Mouse (Mus musculus): ENCODE data around the gene Sugct.
"Not testable (repeated sequence)": the region's sequence is repeated elsewhere in the genome, so short reads cannot be mapped to it uniquely, and the experiment has no call there.

Gene Sugct

GRCm38 (mm10) chr13:17604670-17605069 is 90.7 kb downstream of the Sugct start:
- no peak for DNase-seq (ENCODE audit: low spot score in 2 of 2)

DNA sequence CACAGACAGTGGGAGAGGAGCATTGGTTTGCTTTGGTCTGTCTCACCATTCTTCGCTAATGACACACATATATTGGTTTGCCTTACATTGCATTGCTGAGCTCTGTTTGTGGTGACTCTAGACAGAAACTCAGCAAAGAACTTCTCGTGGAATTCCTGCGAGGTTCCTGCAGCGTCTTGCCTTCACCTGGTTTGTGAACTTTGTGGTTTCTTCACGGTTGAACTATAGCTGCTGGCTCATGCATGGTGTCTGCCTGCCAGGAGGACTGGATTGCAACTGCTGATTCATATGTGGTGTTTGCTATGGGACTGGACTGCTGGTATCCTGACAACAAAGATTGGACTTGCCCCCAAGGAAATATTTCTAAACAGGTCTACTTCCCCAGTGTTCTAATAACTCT is 91.6 kb downstream of the Sugct start:
- no peak for DNase-seq (ENCODE audit: low spot score in 2 of 2)

- no peak for DNase-seq (ENCODE audit: low spot score in 2 of 2)
Observed at GRCm38 (mm10) chr13:17585267-17585913, 110.0 kb downstream of the Sugct start.

DNA sequence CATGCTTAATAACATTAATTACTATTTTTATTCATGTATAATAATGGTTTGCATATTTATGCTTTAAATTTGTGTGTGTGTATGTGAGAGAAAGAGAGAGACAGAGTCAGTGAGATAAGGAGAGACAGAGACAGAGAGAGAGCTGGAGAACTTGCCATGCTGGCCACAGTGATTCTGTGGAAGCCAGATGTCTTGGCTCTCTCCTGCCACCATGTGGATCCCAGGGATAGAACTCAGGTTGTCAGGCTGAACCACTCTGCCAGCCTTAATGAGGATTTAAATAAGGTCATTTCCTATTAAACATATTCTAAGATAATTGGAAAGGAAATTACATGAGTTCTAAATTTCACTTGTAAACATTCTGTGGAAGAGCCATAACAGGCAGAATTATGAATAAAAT is 110.5 kb downstream of the Sugct start:
- DNase-seq (ENCODE audit: low spot score in 2 of 2) = no peak

GRCm38 (mm10) chr13:17581684-17582083 is 113.7 kb downstream of the Sugct start:
- DNase-seq (ENCODE audit: low spot score in 2 of 2) = no peak

- no peak for DNase-seq (ENCODE audit: low spot score in 2 of 2)
Observed at GRCm38 (mm10) chr13:17559357-17559756, 136.0 kb downstream of the Sugct start.

DNA sequence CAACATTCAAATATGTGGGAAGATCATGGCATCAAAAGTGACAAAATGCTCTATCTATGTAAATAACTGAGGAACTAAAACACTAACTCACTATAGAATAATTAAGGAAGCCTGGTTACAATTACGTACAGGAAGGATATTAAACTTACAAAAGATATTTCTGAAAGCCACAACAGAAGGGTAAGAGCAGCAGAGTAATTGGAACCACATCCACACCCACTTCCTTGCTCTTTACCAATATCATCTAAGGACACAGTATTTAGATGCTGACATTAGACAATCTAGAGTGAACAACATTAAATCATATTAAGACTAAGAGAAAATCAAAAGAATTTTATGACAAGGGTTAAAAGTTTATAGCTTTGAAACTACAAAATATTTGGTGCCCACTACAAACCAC is 159.0 kb downstream of the Sugct start:
- no peak for DNase-seq (ENCODE audit: low spot score in 2 of 2)

- no peak for DNase-seq (ENCODE audit: low spot score in 2 of 2)
Observed at GRCm38 (mm10) chr13:17534871-17535270, 160.5 kb downstream of the Sugct start.

GRCm38 (mm10) chr13:17534469-17534868 is 160.9 kb downstream of the Sugct start:
- no peak for DNase-seq (ENCODE audit: low spot score in 2 of 2)

DNA sequence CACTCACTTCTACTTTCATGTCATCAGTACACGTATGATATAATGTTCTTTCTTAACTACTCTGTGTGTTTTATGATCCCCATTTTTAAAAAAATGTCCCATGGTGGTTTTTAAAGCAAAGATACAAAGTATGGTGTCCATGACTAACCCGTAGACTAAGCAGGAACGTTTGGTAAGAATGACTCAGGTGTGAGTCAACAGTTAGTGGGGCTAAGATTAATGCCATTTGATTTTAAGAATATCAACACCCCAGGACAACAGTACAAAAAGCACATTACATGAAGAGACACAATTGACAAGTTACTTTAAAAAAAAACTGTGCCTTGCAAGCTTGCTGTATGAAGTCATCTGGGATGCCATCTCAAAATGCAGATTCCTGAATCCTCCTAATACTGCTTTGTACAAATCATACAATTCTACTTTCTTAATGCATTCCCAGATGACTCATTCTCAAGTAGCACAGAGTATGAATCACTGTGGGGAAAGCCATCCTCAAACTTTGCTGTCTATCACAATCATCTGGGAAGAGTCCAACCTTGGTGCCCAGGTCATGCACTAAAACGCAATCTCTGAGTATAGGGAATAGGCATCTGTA is 184.1 kb downstream of the Sugct start:
- no peak for DNase-seq (ENCODE audit: low spot score in 2 of 2)

DNA sequence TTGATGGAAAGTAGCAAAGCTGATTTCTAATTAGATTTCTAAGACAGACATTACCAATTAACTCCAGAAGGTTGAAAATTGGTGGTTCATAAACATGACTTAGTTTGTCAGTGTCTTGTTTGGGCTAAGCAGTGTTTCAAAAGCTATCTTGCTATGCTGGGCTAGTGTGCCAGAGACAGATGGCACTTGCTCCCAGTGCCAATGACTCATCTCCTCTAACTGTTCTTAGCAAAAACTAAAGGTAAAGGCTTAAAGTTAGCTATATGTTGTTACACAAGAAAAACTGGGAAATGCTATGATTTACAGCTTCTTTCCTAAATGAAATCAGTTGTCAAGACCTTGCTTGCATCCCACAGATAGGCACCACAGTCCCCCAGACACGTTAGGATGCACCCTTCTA is 200.4 kb downstream of the Sugct start:
- no peak for DNase-seq (ENCODE audit: low spot score in 2 of 2)

DNA sequence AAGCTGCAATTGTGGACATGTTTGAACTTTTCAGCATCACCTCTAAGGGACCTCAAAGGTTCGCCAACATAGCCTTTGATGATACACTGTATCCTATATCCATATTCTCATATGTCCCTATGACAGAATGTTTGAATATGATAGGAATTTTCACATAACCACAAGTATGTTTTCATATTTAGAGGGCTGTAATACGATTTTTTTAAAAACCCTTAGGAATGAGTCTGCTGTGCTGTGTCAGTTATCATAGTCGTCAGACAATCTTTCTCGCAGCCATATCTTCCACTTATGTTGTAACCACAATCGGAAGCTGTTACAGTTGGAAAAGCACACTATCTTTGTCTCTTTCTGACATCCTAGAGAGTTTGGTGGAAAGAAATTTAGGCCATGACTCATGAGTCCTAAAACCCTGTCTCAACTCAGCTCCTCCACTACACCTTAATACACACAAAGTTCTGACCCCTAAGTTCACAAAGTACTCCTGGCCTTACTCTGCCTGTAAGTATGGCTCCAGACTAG is 201.2 kb downstream of the Sugct start:
- DNase-seq (ENCODE audit: low spot score in 2 of 2) = no peak

- not testable (repeated sequence) for DNase-seq (ENCODE audit: low spot score in 2 of 2)
Observed at GRCm38 (mm10) chr13:17457981-17458380, 237.4 kb downstream of the Sugct start.

DNA sequence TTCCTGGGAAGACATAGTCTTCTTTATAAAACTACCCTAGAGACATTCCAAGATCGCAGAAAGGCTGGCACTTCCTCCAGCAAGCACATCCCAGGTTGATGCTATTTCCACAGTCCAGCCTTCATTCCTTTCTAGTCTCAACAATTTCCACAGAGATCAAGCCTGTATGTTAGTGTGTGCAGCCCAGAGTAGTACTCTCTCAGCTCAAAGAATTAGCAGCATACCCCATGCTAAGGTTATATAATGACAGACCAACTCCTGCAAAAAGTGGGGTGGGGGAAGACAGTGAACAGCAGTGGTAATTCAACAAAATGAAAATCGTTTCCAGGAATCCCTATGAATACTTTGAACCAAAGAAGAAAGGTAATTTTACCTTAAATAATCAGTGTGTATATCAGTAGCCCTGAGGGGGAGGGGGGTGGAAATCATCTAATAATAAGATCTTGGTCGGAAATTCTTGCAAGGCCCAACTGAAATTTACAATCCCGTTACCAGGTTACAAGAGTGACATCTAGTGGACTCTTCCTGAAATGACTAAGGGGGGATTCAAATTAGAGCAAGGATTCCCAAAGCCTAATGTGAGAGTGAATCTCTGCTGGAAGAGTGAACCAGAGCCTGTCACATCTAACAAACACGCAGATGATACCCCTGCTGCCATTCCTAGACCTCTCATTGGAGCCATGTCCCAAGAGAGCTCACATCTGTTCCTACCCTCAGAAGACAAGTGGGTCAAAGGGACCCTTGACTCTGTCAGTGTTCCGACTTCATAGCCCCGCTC is 263.0 kb downstream of the Sugct start:
- DNase-seq (ENCODE audit: low spot score in 2 of 2) = no peak

GRCm38 (mm10) chr13:17421875-17422274 is 273.5 kb downstream of the Sugct start:
- no peak for DNase-seq (ENCODE audit: low spot score in 2 of 2)

GRCm38 (mm10) chr13:17420557-17420956 is 274.8 kb downstream of the Sugct start:
- DNase-seq (ENCODE audit: low spot score in 2 of 2) = no peak

DNA sequence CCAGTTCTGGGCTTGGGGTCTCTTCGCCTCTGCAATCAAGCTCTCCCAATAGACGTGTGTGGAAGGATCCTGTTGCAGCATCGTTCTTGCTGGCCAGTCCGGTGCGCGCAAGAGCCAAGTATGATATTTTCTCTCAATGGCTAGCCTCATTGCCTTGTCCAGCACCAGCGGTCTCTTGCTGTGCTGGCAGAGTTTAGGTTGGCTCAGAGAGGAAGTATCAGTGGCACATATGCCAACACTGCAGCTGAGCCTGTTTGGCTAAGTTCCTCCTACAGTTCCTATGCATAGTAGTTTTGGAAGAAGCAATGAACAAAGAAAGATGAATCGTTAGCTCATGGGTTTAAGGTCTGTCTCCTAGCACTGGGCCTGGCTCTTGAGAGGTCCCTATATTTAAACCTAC is 352.5 kb downstream of the Sugct start:
- DNase-seq (ENCODE audit: low spot score in 2 of 2) = no peak

DNA sequence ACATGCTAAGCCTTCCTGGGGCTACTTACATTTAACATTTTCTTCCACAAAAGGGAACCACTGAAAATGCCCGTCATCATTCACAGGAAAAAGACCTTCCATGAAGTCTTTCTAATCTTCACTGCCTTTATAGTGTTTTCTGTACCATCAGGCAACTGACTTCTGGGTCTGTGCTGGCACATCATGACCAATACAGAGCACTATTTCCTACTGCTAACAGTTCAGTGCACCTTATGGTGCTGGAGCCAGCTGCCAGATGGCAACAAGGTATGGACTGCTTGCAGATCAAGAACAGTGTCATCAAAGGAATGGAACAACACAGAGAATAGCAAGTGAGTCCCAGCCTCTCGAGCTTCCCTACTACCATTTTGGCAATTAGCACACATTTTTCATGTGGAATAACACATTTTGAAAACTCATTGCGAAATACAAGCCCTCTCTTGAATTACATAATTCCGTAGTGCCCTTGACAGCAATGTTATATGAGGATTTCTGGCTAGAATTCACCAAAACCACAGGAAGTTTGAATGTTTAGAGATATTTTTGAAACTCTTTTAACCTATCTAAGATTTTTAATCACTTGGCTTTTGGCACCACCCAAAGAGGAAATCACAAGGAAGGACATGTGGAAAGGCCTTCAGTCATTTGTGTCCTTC is 359.3 kb downstream of the Sugct start:
- DNase-seq (ENCODE audit: low spot score in 2 of 2) = no peak

DNA sequence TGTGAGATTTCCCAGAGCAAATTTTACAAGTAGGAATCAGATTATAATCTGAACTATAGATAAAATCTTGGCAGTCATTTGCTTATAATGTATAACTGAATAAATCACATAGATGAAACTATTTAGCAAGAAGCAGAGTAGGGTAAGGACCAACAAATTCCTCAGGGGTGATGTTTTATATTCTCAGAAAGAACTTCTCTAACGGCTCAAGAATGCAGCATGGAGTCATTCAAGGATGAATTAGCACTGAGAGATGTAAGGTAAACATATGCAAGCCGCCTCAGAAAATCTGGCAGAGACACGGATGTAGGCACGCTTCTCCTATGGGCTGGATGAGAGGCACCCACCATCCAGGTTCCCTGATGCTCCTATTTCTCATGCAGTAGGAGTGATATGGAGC is 368.5 kb downstream of the Sugct start:
- no peak for DNase-seq (ENCODE audit: low spot score in 2 of 2)

DNA sequence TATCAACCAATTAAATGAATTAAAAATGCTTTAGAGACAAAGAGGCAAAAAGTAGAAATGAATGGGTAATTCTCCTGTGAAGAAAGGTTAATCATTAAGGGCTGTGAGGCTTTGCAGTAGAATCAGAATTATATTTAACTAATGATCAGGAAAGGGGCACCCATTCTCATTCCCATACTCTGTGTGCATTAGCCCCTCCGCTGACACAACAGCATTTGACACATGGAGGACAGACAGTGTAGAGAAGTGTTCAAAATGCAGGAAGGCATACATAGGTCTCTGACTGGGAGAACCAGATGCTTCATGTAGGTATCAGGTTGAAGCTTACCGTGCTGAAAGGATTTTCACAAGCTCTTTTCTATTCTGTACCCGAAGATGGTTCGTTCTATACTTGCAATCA is 393.8 kb downstream of the Sugct start:
- no peak for DNase-seq (ENCODE audit: low spot score in 2 of 2)

DNA sequence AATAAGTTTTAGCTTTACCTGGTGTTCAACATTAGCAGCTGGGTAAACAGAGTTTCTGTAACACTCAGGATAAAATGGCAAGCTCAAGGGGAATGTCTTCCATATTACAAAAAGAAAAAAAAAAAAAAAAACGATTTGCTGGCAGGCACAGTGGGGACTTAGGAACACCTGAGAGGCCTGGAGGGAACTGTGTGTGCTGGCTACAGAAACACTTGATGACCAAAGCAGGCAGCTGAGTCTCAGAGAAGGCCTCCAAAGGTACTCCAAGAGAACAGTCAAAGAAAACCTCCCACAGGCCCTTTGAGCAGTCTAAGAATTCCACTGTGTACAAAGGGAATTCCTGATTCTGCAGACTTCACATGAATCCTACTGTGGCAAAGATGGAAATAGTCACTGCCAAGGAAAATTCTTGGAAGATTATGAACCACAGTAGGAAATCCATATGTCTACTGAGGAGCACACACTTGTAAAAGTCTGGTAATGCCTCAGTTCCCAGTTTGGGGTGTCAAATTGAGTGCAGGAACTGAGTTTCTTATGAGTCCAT is 397.8 kb downstream of the Sugct start:
- no peak for DNase-seq (ENCODE audit: low spot score in 2 of 2)

DNA sequence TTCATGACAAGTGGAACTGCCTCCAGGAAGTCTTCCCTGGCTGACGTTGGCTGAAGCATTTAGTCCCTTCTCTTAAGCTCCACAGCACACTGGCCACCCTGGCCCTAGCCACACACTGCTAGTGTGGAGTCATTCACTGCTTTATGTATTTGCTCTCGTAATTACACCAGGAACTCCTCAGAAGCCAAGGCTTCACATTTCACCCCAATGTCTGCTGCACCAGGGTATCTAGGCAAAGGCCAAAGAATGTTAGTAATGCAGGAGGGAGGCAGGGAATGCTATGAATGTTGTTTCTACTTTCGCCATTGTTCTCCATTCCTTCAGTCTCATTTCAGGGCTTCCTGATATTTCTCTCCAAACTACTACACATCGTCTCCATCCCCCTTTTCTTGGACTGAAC is 398.4 kb downstream of the Sugct start:
- DNase-seq (ENCODE audit: low spot score in 2 of 2) = no peak

Measured in urinary bladder, adult 18-20 months (tissue).